Mouse (Mus musculus) liver, embryonic 14.5 days (tissue): ENCODE measurements at regions not wholly inside any gene's neighbourhood (a gene's known extent, or its start where the extent isn't known, plus 50 kb on each side); places are given as distances from the start of the nearest gene placed in this dataset.

Source experiments
- CTCF ChIP-seq: IDR thresholded peaks from 2 replicates; pipeline ENCODE4 v1.5.1; 2016; ENCODE audit warnings: antibody characterized with exemption, low read depth, control low read depth
- EP300 ChIP-seq: IDR thresholded peaks from 2 replicates; pipeline ENCODE4 v1.6.1; 2016; ENCODE audit warnings: antibody characterized with exemption, low read depth

GRCm38 (mm10) chr3:119936526-119936925, 152.3 kb upstream of the Ptbp2 start:
- TF ChIP-seq CTCF: no peak
- no peak for TF ChIP-seq EP300
